Mouse (Mus musculus) T-helper 17 cell (primary cell): ENCODE results near the gene Grk5.

Experiments
- in situ Hi-C, 2 experiments: fragments of 300-600 bp; cut with MboI, MseI; formaldehyde crosslinking; loops; 1 replicate in 1 of 2; 2 replicates in 1 of 2; pipeline ENCODE4 v1.15.1; 2025; ENCODE audit warnings: high pct_unique_total_duplicates in 2 of 2

The Grk5 gene

DNA sequence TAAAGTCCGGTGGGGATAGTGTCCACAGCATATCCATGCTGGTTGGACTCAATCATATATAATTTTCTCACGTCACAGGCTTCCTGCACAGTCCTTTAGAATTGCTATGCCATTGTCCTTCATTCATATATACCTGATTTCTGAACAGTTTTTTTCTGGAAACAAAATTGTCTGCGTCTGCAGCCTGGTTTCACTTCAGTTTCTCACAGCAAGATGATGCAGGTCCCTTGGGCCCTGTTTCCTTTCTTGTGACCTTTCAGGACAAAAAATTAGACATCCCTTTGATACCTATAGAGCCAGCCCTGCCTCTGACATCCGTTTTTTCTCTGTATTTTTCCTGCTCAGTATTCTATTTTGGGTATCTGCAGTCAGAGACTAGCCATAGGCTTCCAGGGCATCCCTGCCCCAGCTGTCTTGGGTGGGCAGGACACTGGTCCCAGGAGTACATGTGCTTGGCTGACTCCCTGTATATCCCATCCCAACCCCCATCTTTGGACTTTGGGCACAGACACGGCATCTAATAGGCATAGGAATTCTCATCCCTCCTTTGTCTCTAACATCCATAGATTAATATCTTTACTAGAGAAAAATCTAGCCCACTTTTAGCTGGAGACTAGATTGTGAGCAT, 167.3 kb downstream of the Grk5 start:
- in situ Hi-C loops = no loop called here

DNA sequence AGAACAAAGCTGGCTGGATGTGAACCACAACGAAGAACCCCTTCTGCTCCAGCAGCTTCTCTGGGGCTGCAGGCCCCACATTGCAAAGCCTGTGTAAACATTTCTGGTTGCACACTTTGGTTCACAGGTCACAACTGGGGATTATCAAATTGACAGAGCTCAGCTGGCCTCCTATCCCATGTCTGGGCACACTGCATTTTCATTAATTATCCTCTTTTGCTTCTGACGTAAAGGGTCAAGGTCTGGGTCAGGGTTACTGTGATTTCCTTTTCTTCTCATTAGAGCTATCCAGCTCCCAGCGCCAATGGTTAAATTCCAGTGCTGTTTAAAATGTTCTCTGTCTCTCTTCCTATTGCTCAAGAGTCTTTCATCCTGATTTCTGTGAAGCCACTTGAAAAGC, 168.0 kb downstream of the Grk5 start:
- in situ Hi-C loops = no loop called here

DNA sequence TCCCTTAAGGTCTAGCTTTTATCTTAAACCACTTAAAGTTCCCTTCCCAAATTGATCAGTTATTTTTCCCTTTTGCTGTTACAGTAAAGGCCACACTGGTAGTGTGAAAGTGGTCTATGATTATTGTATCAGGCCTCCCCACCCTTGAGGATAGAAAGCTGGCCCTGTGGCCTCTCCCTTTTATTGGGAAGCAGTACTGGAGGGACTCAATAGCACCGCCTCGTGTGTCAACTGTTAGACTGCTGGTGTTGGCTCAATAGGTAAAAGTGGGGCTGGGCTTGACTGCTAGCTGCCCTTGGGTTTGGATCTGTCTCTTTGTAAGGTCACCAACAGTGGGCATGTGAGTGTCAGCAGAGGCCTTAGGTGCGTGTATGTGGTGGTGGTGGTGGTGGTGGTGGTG, 174.8 kb downstream of the Grk5 start:
- in situ Hi-C loops = no loop called here

DNA sequence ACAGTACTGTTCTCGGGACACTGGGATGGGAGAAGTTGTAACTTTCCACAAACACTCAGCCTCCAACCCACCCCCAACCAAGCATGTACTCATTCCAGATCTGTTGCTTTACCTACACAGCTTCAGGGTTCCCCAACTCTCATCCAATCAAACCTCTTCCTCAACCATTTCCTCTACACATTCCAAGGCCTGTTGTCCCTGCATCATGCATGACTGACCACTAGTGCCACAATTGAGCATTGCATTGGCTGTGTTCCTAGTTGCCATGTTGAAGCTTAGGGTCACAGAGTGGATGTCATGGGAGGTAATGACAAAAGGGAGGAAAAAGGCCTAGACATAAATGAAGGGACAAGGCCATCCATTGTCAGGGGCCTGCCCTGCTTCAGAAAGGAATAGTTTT, 175.5 kb downstream of the Grk5 start:
- in situ Hi-C loops = no loop called here

DNA sequence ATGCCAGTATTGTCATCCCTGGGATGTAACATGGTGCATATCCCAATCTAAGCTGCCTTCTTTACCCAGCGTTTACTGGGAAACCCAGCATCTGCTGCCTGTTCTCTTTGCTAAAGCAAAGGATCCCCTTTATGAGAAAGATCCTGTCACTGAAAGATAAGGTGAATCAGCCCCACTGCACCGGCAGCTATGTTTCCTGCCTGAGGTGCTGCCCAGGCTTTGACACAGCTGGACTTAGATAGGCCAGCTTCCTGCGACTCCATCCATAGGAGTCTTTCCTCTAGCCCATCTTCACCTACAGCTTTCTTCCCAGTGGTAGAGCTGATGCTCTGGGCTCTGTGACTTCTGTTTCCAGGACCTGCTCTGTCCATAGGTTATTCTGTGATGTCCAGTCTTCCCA, 189.1 kb downstream of the Grk5 start:
- in situ Hi-C loops = no loop called here

DNA sequence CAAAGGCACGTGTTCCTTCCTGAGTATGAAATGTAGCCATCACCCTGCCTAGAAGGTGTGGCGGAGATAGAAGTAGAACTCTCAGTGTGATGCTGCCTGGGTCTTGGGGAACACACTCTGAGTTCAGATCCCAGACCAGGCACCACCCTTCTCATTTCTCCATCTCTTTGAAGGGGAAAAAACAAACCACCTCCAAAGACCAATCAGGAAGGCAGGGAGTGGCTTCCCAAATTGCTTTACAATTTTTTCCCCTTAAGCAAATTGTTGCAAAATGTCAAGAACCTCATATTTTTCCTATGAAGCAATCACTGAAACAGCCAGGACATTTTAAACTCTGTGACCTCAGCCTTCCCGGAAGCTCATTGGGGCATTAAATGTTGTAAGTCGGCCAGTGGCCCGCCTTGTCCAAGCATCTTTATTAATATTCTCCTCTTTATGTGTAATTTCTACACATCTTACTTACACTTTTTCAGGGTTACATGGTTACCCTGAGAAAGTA, 190.8 kb downstream of the Grk5 start:
- in situ Hi-C loops = loop anchor here (5.0 kb wide), 3 partner anchors 193 to 243 kb away; partner anchors contain the start of gene Grk5 (in 2 of the 2)

DNA sequence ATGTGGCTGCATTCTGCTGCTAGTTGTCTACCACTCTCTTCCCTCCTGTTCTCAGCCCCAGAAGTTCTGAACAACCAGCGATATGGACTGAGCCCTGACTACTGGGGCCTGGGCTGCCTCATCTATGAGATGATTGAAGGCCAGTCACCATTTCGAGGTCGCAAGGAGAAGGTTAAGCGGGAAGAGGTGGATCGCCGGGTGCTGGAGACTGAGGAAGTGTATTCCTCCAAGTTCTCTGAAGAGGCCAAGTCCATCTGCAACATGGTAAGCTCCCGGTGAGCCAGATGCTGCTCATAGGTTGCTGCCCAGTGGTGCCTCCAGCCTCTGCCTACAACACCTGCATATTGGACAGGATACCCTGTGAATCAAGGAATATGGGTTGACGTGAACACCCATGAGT, 193.5 kb downstream of the Grk5 start:
- in situ Hi-C loops = loop anchor here (5.0 kb wide), 3 partner anchors 196 to 246 kb away; partner anchors contain the start of gene Grk5 (in 2 of the 2)

DNA sequence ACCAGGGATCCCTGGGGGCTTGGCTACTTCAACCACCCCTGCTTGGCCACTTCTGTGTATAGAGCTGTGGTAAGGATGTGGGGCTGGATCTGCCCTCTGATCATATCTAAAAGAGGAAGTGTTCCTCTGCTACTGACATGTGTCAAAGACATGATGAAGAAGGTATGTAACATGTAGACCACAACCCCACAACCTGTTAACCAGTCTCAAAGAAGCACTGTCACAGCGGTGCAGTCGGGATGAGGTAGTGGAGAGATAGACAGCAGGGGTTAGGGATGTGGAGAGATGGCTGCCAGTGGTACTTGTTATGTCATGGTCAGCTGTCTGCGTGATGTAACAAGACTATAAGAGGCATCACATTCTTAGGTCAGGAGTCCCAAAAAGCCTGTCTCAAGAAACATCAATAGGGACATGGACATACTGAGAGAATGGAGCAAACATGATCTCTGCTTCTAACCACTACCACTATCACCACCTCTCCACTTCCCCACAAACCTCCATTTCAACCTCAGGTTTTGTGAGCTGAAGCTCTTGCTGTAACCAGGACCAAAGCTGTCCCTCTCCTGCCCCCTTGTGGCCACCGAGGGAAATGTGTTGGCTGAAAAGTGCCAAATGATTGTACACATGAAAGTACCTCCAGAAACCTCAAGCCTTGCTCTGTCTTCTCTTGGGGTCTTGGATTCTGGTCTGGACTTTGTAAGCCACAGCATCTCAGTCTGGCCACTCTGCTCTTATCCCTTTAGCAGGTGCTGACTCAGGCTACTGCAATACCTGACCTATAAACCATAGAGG, 194.8 kb downstream of the Grk5 start:
- in situ Hi-C loops = loop anchor here (5.0 kb wide), 3 partner anchors 197 to 247 kb away; partner anchors contain the start of gene Grk5 (in 2 of the 2)

DNA sequence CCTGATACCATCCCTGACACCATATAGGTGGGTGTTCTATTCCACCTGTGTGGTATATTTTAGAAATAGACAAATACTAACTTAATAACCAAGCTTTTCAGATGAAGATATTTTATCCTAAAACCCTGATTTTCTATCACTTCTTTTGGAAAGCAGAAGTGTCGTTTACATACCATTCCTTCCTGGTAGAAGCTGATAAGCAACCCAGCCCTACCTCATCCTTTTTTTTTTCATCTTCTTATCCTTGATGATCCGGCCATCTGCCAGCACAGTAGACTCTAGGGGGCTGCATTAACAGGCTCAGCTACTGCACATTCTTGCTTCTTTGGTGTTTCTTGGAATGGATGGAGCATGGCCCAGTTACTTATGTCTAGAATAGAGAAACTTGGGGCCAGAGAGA, 195.7 kb downstream of the Grk5 start:
- in situ Hi-C loops = no loop called here

DNA sequence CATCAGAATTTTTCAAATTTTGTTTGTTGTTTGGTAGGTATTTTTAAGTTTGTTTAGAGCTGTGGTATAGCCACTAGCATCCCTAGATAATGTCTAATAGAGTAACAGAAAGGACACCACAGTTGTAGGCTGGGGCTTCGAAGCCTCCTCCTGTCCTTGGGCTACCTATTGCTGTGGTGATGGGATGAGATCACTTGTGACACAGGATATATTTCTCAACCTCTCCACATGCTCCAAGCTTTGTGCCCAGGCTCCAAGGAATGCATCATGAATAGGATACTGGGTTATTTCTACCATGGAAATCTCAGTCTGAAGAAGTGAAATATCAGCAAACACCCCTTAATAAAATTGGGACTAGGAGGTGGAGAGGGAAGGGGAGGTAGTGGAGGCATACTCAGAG, 198.2 kb downstream of the Grk5 start:
- in situ Hi-C loops = no loop called here

DNA sequence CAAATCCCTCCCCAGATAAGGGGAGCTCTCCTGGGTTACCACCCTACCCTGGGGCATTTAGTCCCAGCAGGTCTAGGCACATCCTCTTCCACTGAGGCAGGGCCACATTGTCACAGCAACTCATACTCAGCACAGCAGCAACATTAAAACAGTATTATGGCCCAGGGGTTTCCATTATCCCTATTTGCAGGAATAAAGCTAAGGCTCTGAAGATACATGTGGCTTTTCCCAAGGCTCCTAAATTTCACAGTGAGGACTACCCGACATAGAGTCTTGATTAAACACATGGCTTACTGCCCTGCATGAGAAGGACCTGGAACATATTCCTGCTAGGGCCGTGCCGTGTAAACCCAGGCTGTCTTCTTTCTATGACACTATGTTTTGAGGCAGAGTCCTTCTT, 199.5 kb downstream of the Grk5 start:
- in situ Hi-C loops = no loop called here

DNA sequence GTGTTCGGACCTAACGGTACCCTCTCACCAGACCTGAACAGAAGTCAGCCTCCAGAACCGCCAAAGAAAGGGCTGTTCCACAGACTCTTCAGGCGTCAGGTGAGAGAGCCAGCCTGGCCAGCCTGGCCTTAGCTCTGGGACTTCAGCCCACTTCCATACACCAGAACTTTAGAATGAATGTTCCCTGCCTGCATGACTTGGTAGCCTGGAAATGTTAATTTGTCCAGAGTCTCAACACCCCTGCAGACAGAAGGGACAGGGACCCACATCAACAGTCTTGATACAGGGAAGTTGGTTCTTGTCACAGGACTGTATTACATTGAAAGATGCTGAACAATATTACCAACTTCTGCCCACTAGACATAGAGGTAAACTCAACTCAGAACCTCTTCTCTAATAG, 201.0 kb downstream of the Grk5 start:
- in situ Hi-C loops = no loop called here

DNA sequence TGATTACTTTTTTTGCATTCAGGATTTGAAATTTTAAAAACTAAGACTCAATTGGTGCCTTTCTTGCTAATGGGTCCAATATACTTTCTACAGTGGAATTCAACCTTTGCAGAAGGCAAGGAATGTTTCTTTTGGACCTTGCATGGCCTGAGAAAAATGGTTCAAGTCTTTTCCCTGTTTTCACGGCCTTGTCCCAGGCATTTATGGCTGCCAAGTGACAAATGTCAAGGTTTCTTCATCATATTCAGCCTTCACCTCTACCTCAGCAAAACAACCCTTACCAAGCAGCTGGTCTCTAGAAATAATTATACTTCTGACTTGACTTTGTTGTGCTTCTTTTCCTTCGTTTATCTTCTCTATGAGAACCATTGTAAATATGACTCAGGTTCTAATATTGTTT, 207.2 kb downstream of the Grk5 start:
- in situ Hi-C loops = no loop called here

DNA sequence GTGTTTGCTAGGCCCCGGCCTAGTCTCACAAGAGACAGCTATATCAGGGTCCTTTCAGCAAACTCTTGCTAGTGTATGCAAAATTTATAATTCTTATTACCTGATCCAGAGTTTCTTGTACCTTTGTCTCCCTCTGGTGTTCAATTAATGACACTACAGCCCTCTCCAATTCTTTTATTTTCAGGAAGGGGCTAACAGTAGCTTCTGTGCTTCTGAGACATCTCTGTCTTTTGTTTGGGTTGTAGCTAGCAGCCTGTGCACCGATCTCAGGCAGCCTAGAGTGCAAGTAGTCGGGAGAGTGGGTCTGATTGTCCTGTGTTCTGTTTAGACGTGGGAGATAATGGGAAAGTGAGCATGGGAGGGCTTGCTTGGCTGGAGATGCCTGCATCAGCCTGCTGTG, 208.2 kb downstream of the Grk5 start:
- in situ Hi-C loops = no loop called here

DNA sequence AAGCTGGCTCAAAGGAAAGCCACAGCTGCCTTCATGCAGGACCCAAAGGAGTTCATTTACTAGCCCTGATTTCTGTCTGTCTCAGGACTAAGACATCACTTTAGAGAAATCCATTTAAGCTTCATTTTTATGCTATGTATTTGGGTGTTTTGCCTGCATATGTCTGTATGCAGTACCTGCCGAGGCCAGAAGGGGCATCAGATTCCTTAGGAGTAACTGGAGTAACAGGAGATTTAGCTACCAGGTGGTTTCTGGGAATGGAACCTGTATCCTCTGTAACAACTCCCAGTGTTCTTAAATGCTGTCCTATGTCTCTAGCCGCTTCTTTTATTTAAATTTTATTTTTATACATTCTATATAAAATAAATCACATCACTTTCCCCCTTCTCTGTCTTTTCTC, 220.6 kb downstream of the Grk5 start:
- in situ Hi-C loops = loop anchor here in 1 of 2 experiments (10.0 kb wide), 1 partner anchor 735 kb away; no protein-coding TSS in a partner anchor

DNA sequence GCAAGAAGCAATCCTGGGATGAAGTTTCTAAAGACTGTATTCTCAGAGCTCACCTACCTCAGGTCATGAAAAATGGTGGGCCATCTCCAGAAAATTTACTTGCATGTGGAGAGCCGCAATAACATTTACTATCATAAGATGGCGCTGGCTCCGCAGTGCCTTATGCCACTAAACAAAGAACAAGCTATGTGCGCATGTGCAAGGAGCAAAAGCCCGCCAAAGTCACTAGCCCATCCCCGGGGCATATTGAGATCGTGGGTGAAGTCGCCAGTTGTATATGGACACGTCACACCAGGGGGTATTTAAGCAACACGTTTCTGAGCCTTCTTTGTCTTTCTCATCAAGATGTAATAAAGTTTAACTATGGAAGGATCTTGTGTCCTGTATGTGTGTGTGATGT, 241.5 kb downstream of the Grk5 start:
- in situ Hi-C loops = no loop called here

DNA sequence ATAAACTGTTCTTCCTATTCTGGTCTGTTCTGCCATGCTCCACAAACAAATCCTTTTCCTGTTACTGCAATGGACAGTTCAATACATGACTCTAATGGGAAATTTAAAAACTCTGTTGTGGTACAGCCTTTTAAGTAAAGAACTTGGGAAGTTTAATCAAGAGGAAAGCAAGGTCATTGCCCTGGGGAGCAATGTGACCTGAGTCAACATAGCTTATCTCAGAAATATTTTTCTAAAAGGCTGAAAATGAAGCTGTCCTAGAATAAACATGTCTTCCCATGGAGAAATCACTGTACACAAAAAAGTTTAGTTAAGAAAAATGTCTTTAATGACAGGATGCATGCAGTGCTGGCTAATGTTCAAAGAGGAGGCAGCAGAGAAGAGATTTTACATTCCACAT, 249.1 kb downstream of the Grk5 start:
- in situ Hi-C loops = no loop called here

DNA sequence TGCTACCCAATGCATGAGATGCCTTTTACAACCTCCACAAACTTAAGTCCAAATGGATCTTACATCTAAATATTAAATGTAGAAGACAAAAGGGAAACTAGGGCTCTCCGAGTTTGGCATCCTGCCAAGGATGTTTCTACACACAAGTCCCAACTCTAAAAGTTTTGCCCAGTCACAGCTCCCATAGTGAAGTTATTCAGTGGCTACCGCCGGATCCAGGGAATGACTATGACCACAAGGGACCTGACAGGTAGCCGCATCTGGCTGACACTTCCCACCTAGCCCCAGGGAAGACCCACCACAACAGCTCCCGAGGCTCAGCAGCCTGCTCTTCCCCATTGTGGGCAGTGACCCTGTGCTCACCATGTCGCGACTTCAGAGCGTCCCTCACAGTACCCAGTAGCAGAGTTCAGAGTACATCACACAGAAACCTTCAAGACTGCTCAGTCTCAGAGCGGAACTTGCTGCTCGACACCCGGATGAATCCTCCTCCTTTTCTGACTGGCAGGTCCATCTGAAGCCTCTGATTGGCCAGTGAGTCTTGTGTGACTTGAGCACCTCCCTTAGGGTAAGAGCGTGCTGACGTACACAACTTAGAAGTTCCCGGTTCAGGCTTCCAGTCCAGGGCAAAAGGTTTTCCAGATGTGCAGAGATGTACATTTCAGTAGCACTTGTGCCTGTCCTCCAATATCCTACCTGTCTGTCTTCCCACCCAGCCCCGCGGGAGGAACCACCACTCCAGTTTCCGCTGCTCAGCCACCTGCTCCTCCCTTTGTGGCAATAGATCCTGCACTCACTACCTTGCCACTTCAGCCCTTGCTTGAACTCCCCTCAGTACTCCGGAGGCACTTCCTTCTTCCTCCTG, 251.0 kb downstream of the Grk5 start, which contains the start of gene Zfp950:
Zfp950 (minus strand) TSS at position 499 of the 865 bp plus-strand sequence.
- in situ Hi-C loops = no loop called here

DNA sequence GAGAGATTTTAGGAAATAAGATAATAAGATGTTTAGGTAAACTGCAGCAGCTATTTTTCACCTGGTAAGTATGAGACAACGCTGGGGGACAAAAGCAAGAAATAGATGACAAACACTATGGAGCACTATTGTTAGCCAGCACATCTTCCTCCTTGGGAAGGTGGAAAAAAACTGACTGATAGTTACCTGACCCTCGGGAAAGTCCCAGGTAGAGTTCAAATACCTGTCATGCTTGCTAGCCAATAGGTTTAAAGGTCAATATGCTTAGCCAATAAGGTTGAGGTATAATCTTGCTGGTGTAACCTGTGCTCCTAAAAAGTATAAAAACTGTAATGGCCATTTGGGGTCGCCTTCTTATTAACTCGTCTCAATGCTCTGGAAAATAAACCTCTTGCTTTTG, 251.8 kb downstream of the Grk5 start:
- in situ Hi-C loops = no loop called here
